Mouse (Mus musculus): ENCODE measurements at regions not wholly inside any gene's neighbourhood (a gene's known extent, or its start where the extent isn't known, plus 50 kb on each side); places are given as distances from the start of the nearest gene placed in this dataset.

- Histone ChIP-seq H3K27ac (no peak overlapping the region), H3K4me3 (no peak overlapping the region)
- TF ChIP-seq CTCF (conservative IDR thresholded peaks at IDR 0.05): no peak
- DNase-seq (ENCODE audit: low spot score in 2 of 2): peak in 1 of 2 experiments; percentile 9
Observed at GRCm38 (mm10) chrX:44432251-44432650, 64.1 kb upstream of the Dcaf12l2 start.
